Mouse (Mus musculus): Measurements from ENCODE around the gene Ogfod3. TPM values are rescaled to one million over a fixed set of nuclear protein-coding genes. Genes with fewer than 3 reads are reported as not detected.

The Ogfod3 gene
- polyA plus RNA-seq, 1 experiment from 2014 or later, result 14.3 TPM

DNA sequence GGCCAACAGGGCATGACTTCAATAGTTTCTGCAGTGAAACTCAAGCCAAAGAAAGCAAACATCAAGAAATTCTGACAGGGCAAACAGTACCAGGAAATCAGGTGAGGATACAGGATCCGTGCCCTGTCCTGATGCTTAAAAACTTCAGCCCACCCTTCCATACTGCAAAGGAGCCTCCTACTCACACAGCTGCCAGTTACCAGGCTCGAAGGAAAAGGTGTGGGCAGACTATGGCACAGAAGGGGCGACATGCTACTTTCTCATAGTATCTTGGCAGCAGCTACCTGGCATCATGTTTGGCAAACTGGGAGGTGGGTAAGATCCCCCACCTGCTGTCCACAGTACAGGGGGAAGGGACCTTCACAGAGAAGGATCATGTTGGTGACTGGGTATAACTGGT is 11.1 kb downstream of the Ogfod3 start:
- Histone ChIP-seq H3K27ac (replicated peaks) (no peak overlapping the region), H3K36me3 (replicated peaks) (no peaks in the 10 kb centered on the region), H3K9me3 (replicated peaks) (no peaks in the 10 kb centered on the region), H3K9ac (no peak overlapping the region), H3K4me3 (replicated peaks) (no peak overlapping the region), H3K27me3 (no peaks in the 10 kb centered on the region), H3K4me1 (replicated peaks) (no peaks in the 10 kb centered on the region), H3K4me2 (no peak overlapping the region)
- 61% methylated on average over 3 of the region's 3 CpGs for WGBS (ENCODE audit: insufficient replicate concordance)
- no peak for ATAC-seq (ENCODE audit: insufficient read depth)

DNA sequence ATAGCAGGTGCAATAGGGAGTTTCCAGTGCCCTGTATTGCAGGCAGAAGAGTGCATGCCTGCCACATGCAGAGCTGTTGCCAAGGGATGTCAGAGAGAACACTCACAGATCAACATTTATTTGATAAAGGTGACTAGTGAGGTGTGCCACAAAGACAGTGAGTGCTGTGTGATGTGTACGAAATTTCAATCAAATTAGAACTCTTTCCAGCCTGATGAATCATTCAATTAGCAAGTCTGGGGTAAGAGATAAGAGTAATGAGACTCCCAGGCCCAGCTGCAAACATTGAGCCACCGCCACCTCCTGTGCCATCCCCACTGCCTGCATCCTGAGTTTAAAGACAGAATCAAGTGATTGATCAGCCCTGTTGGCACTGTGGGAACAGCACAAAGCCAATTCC is 11.8 kb downstream of the Ogfod3 start:
- Histone ChIP-seq H3K9ac (no peak overlapping the region), H3K9me3 (replicated peaks) (no peaks in the 10 kb centered on the region), H3K4me3 (replicated peaks) (no peak overlapping the region), H3K27me3 (no peaks in the 10 kb centered on the region), H3K4me1 (replicated peaks) (no peaks in the 10 kb centered on the region), H3K27ac (replicated peaks) (no peak overlapping the region), H3K4me2 (no peak overlapping the region), H3K36me3 (replicated peaks) (no peaks in the 10 kb centered on the region)
- no peak for ATAC-seq (ENCODE audit: insufficient read depth)
- WGBS (ENCODE audit: insufficient replicate concordance), result 31% methylated on average over 2 of the region's 2 CpGs

DNA sequence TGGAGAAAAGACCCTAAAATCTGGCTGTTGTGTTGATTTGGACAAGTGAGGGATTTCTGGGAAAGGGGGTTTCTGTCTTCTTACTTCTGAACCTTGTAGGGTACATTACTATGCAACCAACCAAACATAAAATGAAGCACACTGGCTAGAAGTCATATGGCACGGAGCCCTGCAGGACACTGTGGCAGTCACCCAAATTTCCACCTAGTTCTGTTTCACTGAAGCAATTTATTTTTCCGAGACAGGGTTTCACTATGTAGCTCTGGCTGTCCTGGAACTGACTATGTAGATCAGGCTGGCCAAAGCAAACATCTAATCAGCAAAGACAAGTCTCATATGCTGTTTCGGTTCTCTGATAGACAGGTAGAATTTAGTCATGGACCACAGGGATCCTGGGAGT is 14.8 kb downstream of the Ogfod3 start:
- ATAC-seq (ENCODE audit: insufficient read depth), result no peak
- H3K27ac ChIP-seq (replicated peaks), result no peak overlapping the region
- H3K27me3 ChIP-seq, result no peaks in the 10 kb centered on the region
- no peaks in the 10 kb centered on the region for H3K9me3 ChIP-seq (replicated peaks)
- H3K36me3 ChIP-seq (replicated peaks), result no peaks in the 10 kb centered on the region
- WGBS (ENCODE audit: insufficient replicate concordance), result 65% methylated on average over 3 of the region's 3 CpGs
- no peak overlapping the region for H3K9ac ChIP-seq
- no peaks in the 10 kb centered on the region for H3K4me1 ChIP-seq (replicated peaks)
- H3K4me2 ChIP-seq, result no peak overlapping the region
- no peak overlapping the region for H3K4me3 ChIP-seq (replicated peaks)

DNA sequence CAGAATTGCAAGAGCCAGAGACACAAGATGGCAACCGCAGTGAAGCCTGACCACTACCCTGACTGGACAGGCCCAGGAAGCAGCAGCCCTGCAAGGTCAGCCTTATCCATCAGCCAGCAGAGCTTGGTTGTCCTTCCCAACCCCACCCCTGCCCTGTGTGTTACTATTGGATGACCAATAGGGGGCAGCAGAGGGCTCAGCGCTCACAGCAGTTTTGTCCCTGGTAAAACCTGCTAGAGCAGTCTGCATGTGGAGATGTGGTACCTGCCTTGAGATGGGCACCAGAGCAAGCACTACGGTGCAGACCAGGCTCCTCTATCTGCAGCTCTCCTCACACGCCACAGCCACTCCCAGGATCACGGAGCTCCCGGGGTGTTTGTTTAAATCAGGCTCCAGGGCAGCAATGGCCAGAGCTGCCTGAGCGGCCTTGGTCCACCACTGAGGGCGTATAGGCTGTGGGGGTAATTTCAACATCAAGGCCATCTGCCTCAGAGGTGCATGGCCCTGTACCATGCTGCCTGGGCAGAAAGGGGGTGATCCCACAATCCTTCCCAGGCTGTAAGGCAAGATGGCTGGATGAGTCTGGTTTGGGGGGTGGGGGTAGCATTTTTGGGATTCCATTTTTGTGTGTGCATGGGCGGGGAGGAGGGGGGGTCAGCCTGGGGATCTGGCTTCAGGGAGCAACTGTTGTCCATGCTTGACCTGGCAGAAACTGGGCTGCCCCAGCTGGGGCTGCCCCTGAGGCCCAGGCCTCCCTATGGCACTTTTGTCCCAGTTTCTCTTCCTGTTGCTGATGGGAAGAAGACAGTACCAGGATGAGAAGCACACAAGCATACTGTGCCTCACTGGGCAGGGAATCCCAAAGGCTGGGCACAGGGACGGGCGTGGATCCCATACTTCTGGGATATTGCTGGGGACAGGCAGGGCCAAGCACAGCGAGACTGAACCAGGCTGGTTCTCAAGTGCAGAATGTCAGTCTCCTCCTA is 27.9 kb downstream of the Ogfod3 start:
- Histone ChIP-seq H3K9ac (no peak overlapping the region), H3K27ac (replicated peaks) (no peak overlapping the region), H3K36me3 (replicated peaks) (no peaks in the 10 kb centered on the region), H3K9me3 (replicated peaks) (no peaks in the 10 kb centered on the region), H3K27me3 (no peaks in the 10 kb centered on the region), H3K4me1 (replicated peaks) (0 out of 2 replicates have a peak, but pooled peaks cover 6% of the 10 kb centered on the region), H3K4me2 (no peak overlapping the region), H3K4me3 (replicated peaks) (no peak overlapping the region)
- WGBS (ENCODE audit: insufficient replicate concordance), result 41% methylated on average over 12 of the region's 12 CpGs
- ATAC-seq (ENCODE audit: insufficient read depth), result peak; percentile 54; the same call in 1 of the 2 replicates

DNA sequence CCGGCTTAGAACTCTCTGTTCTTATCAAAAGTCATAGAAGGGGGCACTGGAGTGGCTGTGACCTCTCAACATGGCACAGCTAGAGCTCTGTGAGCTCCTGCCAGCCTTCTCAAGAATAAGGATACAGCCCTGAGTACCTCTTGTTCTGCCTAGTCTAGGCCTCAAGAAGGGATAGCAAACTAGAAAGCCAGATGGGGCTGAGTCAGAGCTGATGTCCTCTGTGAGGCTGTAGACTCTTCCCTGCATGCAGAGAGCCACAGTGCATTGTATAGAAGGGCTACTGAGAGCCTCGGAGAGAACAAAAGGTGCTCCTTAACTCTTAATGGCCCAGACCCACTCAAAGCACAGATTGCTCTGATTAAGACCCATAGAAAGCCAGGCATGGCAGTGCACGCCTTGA is 30.3 kb downstream of the Ogfod3 start:
- H3K27ac ChIP-seq (replicated peaks), result no peak overlapping the region
- H3K4me2 ChIP-seq, result no peak overlapping the region
- H3K4me3 ChIP-seq (replicated peaks), result no peak overlapping the region
- no peaks in the 10 kb centered on the region for H3K36me3 ChIP-seq (replicated peaks)
- H3K9ac ChIP-seq, result no peak overlapping the region
- 0 out of 2 replicates have a peak, but pooled peaks cover 6% of the 10 kb centered on the region for H3K4me1 ChIP-seq (replicated peaks)
- no peaks in the 10 kb centered on the region for H3K9me3 ChIP-seq (replicated peaks)
- no peak for ATAC-seq (ENCODE audit: insufficient read depth)
- no peaks in the 10 kb centered on the region for H3K27me3 ChIP-seq
- WGBS (ENCODE audit: insufficient replicate concordance), result 57% methylated on average over 3 of the region's 3 CpGs

DNA sequence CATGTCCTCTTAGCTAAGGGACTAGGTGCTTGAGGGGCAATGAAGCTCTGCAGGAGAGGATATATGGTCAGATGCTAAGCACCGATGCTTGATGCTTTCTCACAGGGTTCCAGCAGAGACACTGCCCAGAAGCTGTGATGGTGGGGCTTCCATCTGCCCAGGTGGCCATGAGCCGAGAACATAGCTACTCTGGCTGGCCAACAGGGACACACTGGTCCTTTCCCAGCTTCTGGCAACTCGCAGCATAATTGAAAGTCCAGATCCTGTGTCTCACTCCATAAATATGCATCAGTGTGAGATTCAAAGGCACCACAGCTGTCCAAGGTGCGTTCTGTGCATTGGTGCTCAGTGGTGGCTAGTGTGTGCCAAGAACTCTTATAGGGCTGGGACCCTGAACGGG is 31.3 kb downstream of the Ogfod3 start:
- Histone ChIP-seq H3K9me3 (replicated peaks) (no peaks in the 10 kb centered on the region), H3K27me3 (peaks cover 2% of the 10 kb centered on the region; the same call in 1 of the 2 replicates), H3K36me3 (replicated peaks) (no peaks in the 10 kb centered on the region), H3K4me1 (replicated peaks) (0 out of 2 replicates have a peak, but pooled peaks cover 6% of the 10 kb centered on the region), H3K27ac (replicated peaks) (no peak overlapping the region), H3K4me2 (no peak overlapping the region), H3K9ac (no peak overlapping the region), H3K4me3 (replicated peaks) (no peak overlapping the region)
- no peak for ATAC-seq (ENCODE audit: insufficient read depth)
- 63% methylated on average over 5 of the region's 5 CpGs for WGBS (ENCODE audit: insufficient replicate concordance)

DNA sequence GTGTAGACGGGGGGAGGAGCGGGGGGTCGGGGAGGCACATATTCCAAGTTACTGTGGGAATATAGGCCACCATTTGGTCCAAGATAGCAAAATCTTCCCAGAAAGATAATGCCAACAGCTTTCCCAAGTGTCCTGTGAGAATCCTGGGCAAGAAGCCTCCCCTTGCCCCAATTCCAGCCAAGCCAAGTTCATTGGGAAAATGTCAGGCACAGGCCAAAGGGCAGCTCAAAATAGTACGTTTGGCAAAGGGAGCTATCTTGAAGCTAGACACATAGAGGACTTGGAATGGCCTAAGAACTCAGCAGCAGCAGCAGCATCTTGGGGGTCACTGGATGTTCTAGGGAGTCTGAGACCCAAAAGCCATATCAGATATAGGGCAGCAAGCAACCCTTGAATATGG is 40.8 kb downstream of the Ogfod3 start:
- 65% methylated on average over 4 of the region's 4 CpGs for WGBS (ENCODE audit: insufficient replicate concordance)
- Histone ChIP-seq H3K9me3 (replicated peaks) (no peaks in the 10 kb centered on the region), H3K27ac (replicated peaks) (no peak overlapping the region), H3K4me1 (replicated peaks) (no peaks in the 10 kb centered on the region), H3K4me3 (replicated peaks) (no peak overlapping the region), H3K9ac (no peak overlapping the region), H3K36me3 (replicated peaks) (no peaks in the 10 kb centered on the region), H3K27me3 (peaks cover 12% of the 10 kb centered on the region), H3K4me2 (no peak overlapping the region)
- no peak for ATAC-seq (ENCODE audit: insufficient read depth)

DNA sequence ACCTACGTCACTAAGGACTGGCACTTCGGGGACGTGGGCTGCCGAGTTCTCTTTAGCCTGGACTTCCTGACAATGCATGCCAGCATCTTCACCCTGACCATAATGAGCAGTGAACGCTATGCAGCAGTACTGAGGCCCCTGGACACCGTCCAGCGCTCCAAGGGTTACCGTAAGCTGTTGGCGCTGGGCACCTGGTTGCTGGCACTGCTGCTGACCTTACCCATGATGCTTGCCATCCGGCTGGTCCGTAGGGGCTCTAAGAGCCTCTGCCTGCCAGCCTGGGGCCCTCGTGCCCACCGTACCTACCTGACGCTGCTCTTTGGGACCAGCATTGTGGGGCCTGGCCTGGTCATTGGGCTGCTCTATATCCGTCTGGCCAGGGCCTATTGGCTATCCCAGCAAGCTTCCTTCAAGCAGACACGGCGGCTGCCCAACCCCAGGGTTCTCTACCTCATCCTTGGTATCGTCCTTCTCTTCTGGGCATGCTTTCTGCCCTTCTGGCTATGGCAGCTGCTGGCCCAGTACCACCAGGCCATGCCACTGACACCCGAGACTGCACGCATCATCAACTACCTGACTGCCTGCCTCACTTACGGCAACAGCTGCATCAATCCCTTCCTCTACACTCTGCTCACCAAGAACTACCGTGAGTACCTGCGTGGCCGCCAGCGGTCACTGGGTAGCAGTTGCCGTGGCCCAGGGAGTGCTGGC is 43.7 kb downstream of the Ogfod3 start:
- no peaks in the 10 kb centered on the region for H3K9me3 ChIP-seq (replicated peaks)
- H3K4me3 ChIP-seq (replicated peaks), result no peak overlapping the region
- H3K4me2 ChIP-seq, result no peak overlapping the region
- 0 out of 2 replicates have a peak, but pooled peaks cover 3% of the 10 kb centered on the region for H3K4me1 ChIP-seq (replicated peaks)
- H3K27me3 ChIP-seq, result peaks cover 35% of the 10 kb centered on the region
- ATAC-seq (ENCODE audit: insufficient read depth), result no peak
- H3K9ac ChIP-seq, result no peak overlapping the region
- 75% methylated on average over 26 of the region's 26 CpGs for WGBS (ENCODE audit: insufficient replicate concordance)
- no peaks in the 10 kb centered on the region for H3K36me3 ChIP-seq (replicated peaks)
- no peak overlapping the region for H3K27ac ChIP-seq (replicated peaks)

DNA sequence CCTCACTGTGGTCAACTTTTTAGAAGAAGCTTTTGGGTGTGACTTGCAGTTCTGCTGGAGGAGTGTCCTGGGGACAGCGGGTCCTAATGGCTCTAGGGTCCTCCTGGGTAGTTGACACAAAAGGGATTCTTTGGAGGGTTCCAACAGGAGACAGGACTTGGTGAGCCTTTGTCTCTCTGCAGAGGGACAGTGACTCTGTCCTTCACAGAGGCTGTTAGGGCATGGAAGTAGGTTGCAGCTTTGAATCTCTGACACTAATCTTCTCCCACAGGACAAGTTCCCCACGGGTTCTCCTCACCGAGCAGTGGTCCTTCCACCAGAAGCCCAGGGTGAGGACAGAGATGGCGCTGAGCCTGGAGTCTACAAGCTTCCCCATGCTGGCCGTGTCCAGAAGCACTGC is 44.5 kb downstream of the Ogfod3 start, which contains the start of gene Uts2r:
TSS of gene Uts2r (plus strand) at position 301 of the 400 bp plus-strand sequence.
- Histone ChIP-seq H3K9me3 (replicated peaks) (no peaks in the 10 kb centered on the region), H3K4me1 (replicated peaks) (0 out of 2 replicates have a peak, but pooled peaks cover 3% of the 10 kb centered on the region), H3K4me2 (no peak within 1 kb of the TSS), H3K9ac (no peak within 1 kb of the TSS), H3K36me3 (replicated peaks) (no peaks in the 10 kb centered on the region), H3K27ac (replicated peaks) (no peak within 1 kb of the TSS), H3K27me3 (peaks cover 44% of the 10 kb centered on the region), H3K4me3 (replicated peaks) (no peak within 1 kb of the TSS)
- WGBS (ENCODE audit: insufficient replicate concordance), result 65% methylated on average over 5 of the region's 5 CpGs
- no peak for ATAC-seq (ENCODE audit: insufficient read depth)

DNA sequence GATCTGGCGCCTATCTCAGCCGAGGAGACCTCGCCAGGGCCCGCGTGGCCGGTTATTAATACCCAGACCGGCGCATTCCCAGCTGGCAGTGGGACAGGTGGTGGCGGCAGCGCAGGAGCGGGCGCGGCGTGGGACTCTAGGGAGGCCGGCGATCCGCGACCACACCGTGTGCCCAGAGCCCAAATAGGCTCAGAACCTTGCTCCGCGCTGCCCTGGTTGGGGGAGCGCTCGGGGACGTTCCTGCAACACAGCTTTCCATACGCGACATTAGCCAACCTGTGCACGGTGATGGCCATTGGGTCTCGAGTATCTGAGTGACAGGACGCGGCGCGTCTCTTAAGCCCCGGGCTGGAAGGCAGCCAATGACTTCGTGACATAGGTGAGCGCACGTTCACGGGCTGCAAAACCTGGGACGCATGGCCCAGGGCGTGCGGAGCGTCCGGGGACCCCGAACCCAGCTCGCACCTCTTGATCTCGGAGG is 48.1 kb downstream of the Ogfod3 start:
- no peak overlapping the region for H3K27ac ChIP-seq (replicated peaks)
- WGBS (ENCODE audit: insufficient replicate concordance), result 6% methylated on average over 45 of the region's 45 CpGs
- peak overlapping the region; percentile 20 for H3K4me3 ChIP-seq (replicated peaks)
- 0 out of 2 replicates have a peak, but pooled peaks cover 3% of the 10 kb centered on the region for H3K4me1 ChIP-seq (replicated peaks)
- ATAC-seq (ENCODE audit: insufficient read depth), result 0 out of 2 replicates have a peak, but pooled peaks have one; percentile 40
- H3K27me3 ChIP-seq, result peaks cover 51% of the 10 kb centered on the region
- H3K9ac ChIP-seq, result no peak overlapping the region
- no peaks in the 10 kb centered on the region for H3K9me3 ChIP-seq (replicated peaks)
- no peaks in the 10 kb centered on the region for H3K36me3 ChIP-seq (replicated peaks)
- H3K4me2 ChIP-seq, result peak overlapping the region; percentile 50

DNA sequence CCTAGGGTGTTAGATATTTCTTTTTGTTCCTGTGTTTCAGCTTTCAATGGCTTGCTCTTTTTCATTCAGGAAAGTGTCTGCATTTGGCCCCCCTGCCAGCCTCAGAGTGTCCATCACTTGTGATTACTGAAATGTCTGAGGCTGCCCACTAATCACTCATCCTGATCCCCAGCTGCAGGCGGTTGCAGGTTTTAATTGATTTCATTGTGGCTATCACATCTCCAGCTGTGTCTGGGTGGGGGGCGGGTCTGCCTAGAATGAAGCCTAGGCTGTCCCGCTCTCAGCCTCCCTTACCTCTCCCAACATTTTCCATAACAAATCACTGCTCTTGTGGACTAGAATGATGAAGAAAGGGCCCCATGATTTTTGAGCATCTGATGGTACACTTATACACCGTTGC is 50.3 kb downstream of the Ogfod3 start:
- H3K9me3 ChIP-seq (replicated peaks), result no peaks in the 10 kb centered on the region
- H3K4me2 ChIP-seq, result no peak overlapping the region
- no peak for ATAC-seq (ENCODE audit: insufficient read depth)
- no peaks in the 10 kb centered on the region for H3K36me3 ChIP-seq (replicated peaks)
- H3K27ac ChIP-seq (replicated peaks), result no peak overlapping the region
- H3K4me3 ChIP-seq (replicated peaks), result no peak overlapping the region
- H3K4me1 ChIP-seq (replicated peaks), result 0 out of 2 replicates have a peak, but pooled peaks cover 3% of the 10 kb centered on the region
- peaks cover 51% of the 10 kb centered on the region for H3K27me3 ChIP-seq
- WGBS (ENCODE audit: insufficient replicate concordance), result 48% methylated on average over 4 of the region's 4 CpGs
- no peak overlapping the region for H3K9ac ChIP-seq

All from liver, embryonic 15.5 days (tissue).